Mouse (Mus musculus) neural tube, embryonic 15.5 days (tissue): ENCODE data around the gene Setd1b. TPM values are rescaled to one million over a fixed set of nuclear protein-coding genes. Genes with fewer than 3 reads are reported as not detected.
A peak's percentile ranks its signal among the peaks of the same experiment; 100 is the strongest.

Experiments
- ATAC-seq: fragments of 200-750 bp; cut with Nextera tagmentation; 2 replicates; pipeline ENCODE4 v1.8.0; 2017; ENCODE audit warnings: mild to moderate bottlenecking, moderate TSS enrichment, moderate library complexity; ENCODE audit not compliant: low FRiP score
- H3K27ac ChIP-seq: fragments of 300-500 bp; sonication (generic); replicated peaks from 2 replicates; pipeline ENCODE4 v1.5.1; 2015; ENCODE audit warnings: mild to moderate bottlenecking, inconsistent platforms
- H3K27me3 ChIP-seq: fragments of 300-500 bp; sonication (generic); replicated peaks from 2 replicates; pipeline ENCODE4 v1.6.1; 2015; ENCODE audit warnings: inconsistent platforms
- H3K36me3 ChIP-seq: fragments of 300-500 bp; sonication (generic); 2 replicates; pipeline ENCODE4 v1.6.1; 2015; ENCODE audit warnings: inconsistent platforms
- H3K4me1 ChIP-seq: fragments of 300-500 bp; sonication (generic); 2 replicates; pipeline ENCODE4 v1.6.1; 2015; ENCODE audit warnings: inconsistent platforms
- H3K4me2 ChIP-seq: fragments of 300-500 bp; sonication (generic); 2 replicates; pipeline ENCODE4 v1.6.1; 2015; ENCODE audit warnings: inconsistent platforms, mild to moderate bottlenecking, moderate library complexity
- H3K4me3 ChIP-seq: fragments of 300-500 bp; sonication (generic); replicated peaks from 2 replicates; pipeline ENCODE4 v1.5.1; 2015; ENCODE audit warnings: mild to moderate bottlenecking, inconsistent platforms
- H3K9ac ChIP-seq: fragments of 300-500 bp; sonication (generic); replicated peaks from 2 replicates; pipeline ENCODE4 v1.6.1; 2015; ENCODE audit warnings: mild to moderate bottlenecking, inconsistent platforms
- H3K9me3 ChIP-seq: fragments of 300-500 bp; sonication (generic); replicated peaks from 2 replicates; pipeline ENCODE4 v1.6.1; 2016; ENCODE audit warnings: inconsistent platforms
- WGBS: fragments of 180-500 bp; shearing (Covaris S2); methylation state at CpG from one replicate; pipeline ENCODE4 v1.1.7; 2015; ENCODE audit warnings: mixed read lengths; 5-methylcytosine and 5-hydroxymethylcytosine counted together
- polyA plus RNA-seq: library from polyadenylated mRNA; unstranded; fragments of >200 nt; fragmentation: Nextera tagmentation; extraction: Ambion mirVana; gene quantifications from 2 replicates; pipeline ENCODE4 v1.2.1, GENCODE M21; 2015

Setd1b gene
- polyA plus RNA-seq, 1 experiment from 2014 or later: 10.5 TPM

DNA sequence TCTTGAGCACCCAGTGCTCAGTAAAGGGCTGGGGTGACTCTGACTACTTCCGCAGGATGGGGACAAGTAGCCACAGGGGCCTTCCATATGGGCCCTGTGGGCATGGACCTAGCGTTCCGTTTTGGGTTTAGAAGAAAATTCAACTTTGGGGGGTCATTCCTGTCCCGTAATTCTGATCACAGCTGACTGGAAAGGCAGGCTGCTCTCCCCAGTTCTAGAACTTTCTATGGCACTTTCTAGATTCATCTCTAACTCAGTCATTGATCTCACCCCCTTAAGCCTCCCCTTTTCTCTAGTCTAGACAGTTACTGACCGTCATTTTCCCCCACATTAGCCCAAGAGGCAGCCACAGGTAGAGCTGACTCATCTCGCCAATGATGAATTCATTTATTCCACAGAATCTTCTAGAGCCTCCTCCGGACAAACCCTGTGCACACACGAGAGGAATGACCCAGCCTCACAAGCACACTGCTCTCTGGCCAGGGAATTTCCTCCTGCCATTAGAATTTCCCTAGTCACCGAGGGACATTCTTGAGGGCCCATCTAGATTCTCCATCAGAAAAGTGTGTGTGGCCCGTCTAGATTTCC lies 12.7 kb upstream of the Setd1b start:
- peaks cover 12% of the 10 kb centered on the region for H3K36me3 ChIP-seq
- no peaks in the 10 kb centered on the region for H3K27me3 ChIP-seq
- no peak overlapping the region for H3K27ac ChIP-seq
- WGBS: 91% methylated on average over 10 of the region's 10 CpGs
- ATAC-seq: no peak
- H3K9ac ChIP-seq: no peak overlapping the region
- no peak overlapping the region for H3K4me2 ChIP-seq
- peaks cover 35% of the 10 kb centered on the region for H3K4me1 ChIP-seq
- H3K9me3 ChIP-seq: no peaks in the 10 kb centered on the region
- H3K4me3 ChIP-seq: no peak overlapping the region

DNA sequence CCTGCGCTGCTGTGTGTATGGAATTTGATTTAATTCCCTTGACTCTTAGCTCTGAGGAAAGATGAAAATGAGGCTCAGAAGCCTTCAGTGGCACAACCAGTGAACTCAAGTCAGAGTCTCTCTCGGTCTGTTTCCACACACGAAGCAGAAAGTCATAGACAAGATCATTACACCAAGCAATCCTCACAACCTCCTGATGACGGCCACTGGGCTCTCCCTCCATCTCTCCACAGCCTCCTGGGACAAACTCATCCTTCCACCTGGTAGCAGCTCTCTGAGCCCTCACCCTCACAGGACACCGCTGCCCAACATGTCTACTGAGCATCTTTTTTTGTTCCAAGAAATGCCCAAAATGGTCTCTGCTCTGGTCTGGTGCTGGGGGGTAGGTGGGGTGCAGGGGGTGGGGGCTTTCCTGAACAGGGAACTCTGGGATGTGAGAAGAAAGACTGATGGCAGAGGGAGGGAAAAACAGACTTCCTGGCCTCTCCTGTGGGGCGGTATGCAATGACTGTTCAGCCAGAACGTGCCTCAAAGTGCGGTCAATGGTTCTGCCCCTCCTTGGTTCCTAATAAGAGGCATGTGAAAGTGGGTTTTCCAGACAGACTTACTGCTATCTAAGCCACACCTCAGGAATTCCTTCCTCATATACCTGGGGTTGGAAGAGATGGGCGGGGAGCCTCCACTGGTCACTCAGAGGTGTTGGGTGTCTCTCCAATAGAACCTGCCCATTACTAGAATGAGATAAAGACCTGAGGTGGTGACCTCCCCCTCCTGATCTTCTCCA lies 11.8 kb upstream of the Setd1b start:
- 93% methylated on average over 9 of the region's 9 CpGs for WGBS
- Histone ChIP-seq H3K36me3 (peaks cover 10% of the 10 kb centered on the region), H3K9ac (no peak overlapping the region), H3K4me2 (no peak overlapping the region), H3K27me3 (no peaks in the 10 kb centered on the region), H3K27ac (no peak overlapping the region), H3K4me3 (no peak overlapping the region), H3K4me1 (peaks cover 45% of the 10 kb centered on the region), H3K9me3 (no peaks in the 10 kb centered on the region)
- no peak for ATAC-seq

DNA sequence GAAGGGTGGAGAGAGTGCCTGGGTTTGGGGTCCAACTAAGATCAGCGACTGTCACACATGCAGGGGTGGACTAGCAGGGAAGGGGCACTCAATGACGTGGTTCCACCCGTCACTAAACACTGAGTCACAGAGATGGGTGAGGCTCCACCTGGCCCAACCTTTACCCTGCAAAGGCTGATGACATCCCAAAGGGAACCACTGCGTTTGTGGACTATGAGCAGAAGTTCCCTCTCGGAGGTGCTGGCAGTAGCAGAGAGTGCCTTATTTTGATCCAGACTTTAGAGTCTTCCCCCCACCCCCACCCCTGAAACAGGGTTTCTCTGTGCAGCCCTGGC lies 11.2 kb upstream of the Setd1b start:
- Histone ChIP-seq H3K36me3 (peaks cover 6% of the 10 kb centered on the region; the same call in 1 of the 2 replicates), H3K9me3 (no peaks in the 10 kb centered on the region), H3K27ac (no peak overlapping the region), H3K4me2 (no peak overlapping the region), H3K4me1 (peaks cover 50% of the 10 kb centered on the region), H3K4me3 (no peak overlapping the region), H3K9ac (no peak overlapping the region), H3K27me3 (no peaks in the 10 kb centered on the region)
- WGBS: 89% methylated on average over 5 of the region's 5 CpGs
- no peak for ATAC-seq

DNA sequence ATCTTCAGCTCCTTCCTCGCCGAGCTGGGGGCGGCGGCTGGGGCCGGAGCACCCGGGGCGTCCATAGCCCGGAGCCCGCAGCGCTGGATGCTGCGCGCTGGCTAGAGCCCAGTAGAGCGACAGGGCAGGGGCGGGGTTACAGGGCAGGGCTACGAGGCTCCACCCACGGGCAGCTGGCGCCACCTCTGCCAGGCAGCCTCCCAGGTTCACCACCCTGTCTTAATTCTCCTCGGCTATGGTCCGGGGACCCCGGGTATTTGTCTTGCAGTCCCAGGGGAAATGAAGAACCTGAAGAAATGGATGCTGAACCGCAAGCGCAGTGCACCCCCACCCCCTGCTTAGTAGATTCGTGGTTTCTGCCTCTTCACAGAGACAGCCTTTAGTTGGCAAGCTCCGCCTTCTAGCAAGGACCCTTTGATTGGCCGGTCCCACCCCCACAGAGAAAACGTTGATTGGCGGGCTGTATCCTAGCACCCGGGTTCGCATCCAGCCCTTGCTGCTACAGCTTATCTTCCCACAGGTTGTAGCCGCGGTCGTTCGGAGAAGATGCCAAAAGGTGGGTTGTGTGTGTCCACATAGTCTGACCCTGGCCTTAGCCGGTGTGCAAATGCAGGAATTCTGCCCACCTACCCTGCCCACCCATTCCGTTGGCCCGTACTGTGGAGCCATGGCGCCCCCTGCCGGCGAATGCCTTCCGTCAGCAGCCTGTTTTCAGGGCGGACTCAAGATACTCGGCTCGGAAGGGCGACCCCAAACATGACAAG lies 9.5 kb upstream of the Setd1b start, which contains the start of gene Rhof:
Rhof (minus strand) TSS at position 385 of the 764 bp plus-strand sequence.
- no peaks in the 10 kb centered on the region for H3K27me3 ChIP-seq

DNA sequence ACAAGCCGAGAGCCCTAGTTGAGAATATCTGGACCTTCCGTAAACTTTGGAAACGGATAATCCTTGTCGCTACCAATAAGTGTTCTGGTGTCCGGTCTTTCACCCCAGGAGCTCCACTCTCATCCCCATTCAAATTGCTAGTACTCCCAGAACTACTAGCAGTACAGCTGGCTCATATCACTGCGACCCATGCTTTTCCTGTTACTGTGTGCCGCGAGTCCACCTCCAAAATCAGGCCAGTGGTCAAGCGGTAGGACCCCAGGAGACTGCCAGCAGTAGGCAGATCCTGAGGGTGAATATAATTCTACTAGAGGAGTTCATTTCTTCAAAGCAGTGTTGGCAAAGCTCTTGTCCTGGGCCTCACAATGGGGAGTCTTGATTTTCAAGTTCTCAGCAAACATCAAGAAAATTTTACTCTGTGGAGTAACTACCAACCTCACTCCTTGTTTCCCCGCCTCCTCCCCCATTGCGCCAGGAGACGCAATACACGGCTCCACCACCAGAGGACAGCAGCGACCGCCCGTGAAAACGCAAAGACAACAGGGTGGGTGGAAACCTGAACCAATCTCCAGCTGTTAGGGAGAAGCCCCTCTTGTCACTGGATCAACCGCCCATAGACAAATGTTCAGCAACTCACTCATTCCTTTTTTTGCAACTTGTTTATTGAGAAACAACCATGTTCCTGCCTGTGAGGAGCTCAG lies 8.8 kb upstream of the Setd1b start:
- H3K4me2 ChIP-seq: peak overlapping the region; percentile 91
- peak overlapping the region; percentile 97 for H3K27ac ChIP-seq
- H3K4me1 ChIP-seq: peaks cover 71% of the 10 kb centered on the region
- no peaks in the 10 kb centered on the region for H3K27me3 ChIP-seq
- ATAC-seq: no peak
- no peaks in the 10 kb centered on the region for H3K9me3 ChIP-seq
- peak overlapping the region; percentile 45; the same call in 1 of the 2 replicates for H3K4me3 ChIP-seq
- 0 out of 2 replicates have a peak, but pooled peaks cover 5% of the 10 kb centered on the region for H3K36me3 ChIP-seq
- WGBS: 18% methylated on average over 18 of the region's 18 CpGs
- no peak overlapping the region for H3K9ac ChIP-seq

More for the DNA sequence above, 9.5 kb upstream of the Setd1b start, which contains the start of gene Rhof:
- peak within 1 kb of the TSS; percentile 91 for H3K4me2 ChIP-seq
- H3K9ac ChIP-seq: peak within 1 kb of the TSS; percentile 54
- H3K4me3 ChIP-seq: peak within 1 kb of the TSS; percentile 45
- 0 out of 2 replicates have a peak, but pooled peaks cover 5% of the 10 kb centered on the region for H3K36me3 ChIP-seq
- H3K4me1 ChIP-seq: peaks cover 67% of the 10 kb centered on the region
- ATAC-seq: peak; percentile 43
- H3K9me3 ChIP-seq: no peaks in the 10 kb centered on the region
- 3% methylated on average over 44 of the region's 44 CpGs for WGBS
- H3K27ac ChIP-seq: peak within 1 kb of the TSS; percentile 97

DNA sequence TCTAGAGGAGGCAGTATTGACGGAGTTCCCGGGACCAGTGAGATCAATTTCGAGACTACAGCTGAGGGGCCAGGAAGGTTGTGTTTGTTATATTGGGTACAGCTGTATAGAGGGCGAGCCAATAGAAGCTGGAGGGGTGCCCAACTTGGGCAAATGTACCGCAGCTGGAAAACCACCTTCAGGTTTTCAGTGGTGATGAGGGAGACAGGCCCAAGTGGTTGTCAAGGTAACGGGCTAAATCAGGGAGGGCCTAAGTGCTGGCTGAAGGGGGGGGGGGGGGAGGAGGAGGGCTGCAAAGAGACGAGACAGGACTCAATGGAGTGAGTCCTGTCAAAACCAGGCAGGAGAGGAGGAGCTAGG lies 8.2 kb upstream of the Setd1b start:
- Histone ChIP-seq H3K4me2 (peak overlapping the region; percentile 91), H3K4me3 (peak overlapping the region; percentile 45; the same call in 1 of the 2 replicates), H3K27ac (peak overlapping the region; percentile 97), H3K9ac (no peak overlapping the region), H3K4me1 (peaks cover 68% of the 10 kb centered on the region), H3K27me3 (no peaks in the 10 kb centered on the region), H3K9me3 (no peaks in the 10 kb centered on the region), H3K36me3 (0 out of 2 replicates have a peak, but pooled peaks cover 5% of the 10 kb centered on the region)
- WGBS: 12% methylated on average over 7 of the region's 7 CpGs
- no peak for ATAC-seq

DNA sequence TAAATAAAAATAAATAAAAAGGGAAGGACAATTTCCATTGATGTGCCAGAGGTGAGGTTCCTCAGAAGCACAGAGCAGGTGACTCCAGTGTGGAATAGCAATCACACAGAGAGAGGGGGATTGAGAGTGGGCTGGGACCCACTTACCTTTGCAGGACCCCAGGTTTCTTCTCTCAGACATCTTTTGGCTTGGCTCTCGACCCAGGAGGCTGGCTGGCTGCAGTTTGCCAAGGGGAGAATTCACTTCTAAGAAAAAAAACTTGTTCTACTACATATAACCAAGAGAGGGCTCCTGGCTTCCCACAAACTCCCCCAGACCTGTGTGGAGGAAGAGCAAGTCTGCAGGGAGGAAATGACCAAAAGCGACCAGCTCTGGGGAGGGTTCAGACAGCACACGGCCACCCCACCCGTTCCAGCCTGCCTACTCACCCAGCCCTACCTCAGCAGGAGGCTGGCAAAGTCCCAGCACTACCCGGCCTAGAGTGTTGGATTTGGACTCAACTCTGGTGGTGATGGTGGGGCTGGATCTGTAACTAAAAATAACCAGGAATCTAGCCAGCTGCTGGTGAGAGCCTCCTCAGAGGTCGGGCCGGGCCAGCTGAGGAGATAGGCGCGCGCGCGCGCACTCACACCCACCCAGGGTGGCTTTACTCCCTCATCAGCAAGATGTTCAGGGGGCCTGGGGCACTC lies 7.7 kb upstream of the Setd1b start:
- Histone ChIP-seq H3K9me3 (no peaks in the 10 kb centered on the region), H3K36me3 (0 out of 2 replicates have a peak, but pooled peaks cover 5% of the 10 kb centered on the region), H3K9ac (peak overlapping the region; percentile 99), H3K4me1 (peaks cover 68% of the 10 kb centered on the region), H3K27ac (peak overlapping the region; percentile 97), H3K4me2 (peak overlapping the region; percentile 91), H3K27me3 (no peaks in the 10 kb centered on the region), H3K4me3 (peak overlapping the region; percentile 69)
- ATAC-seq: no peak
- WGBS: 11% methylated on average over 13 of the region's 13 CpGs

DNA sequence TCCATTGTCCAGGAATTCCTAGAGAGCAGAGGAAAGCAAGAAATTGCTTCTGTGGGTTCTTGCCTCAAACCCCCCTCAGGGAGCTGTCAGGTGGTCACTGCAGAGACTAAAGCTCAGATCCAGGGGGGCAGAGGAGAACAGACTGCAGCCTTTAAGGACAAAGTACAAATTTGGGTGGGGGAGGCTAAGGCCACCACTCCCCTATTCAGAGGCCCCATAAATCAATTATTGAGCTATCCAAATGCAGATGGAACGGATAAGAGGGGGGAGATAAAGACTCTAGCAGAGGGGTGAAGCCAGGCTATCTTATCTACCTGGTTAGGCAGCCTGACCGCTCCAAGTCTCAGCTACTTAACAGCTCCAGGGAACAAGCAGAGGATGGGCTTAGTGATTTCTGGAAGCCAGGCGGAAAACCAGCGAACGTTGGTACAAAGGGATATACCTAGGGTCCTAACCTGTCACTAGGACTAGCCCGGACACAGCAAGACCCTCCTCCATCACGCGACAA lies 7.1 kb upstream of the Setd1b start:
- H3K36me3 ChIP-seq: 0 out of 2 replicates have a peak, but pooled peaks cover 2% of the 10 kb centered on the region
- H3K9me3 ChIP-seq: no peaks in the 10 kb centered on the region
- 6% methylated on average over 8 of the region's 8 CpGs for WGBS
- H3K27ac ChIP-seq: peak overlapping the region; percentile 97
- peak overlapping the region; percentile 69 for H3K4me3 ChIP-seq
- peak overlapping the region; percentile 91 for H3K4me2 ChIP-seq
- no peaks in the 10 kb centered on the region for H3K27me3 ChIP-seq
- peak overlapping the region; percentile 99 for H3K9ac ChIP-seq
- H3K4me1 ChIP-seq: peaks cover 68% of the 10 kb centered on the region
- no peak for ATAC-seq

DNA sequence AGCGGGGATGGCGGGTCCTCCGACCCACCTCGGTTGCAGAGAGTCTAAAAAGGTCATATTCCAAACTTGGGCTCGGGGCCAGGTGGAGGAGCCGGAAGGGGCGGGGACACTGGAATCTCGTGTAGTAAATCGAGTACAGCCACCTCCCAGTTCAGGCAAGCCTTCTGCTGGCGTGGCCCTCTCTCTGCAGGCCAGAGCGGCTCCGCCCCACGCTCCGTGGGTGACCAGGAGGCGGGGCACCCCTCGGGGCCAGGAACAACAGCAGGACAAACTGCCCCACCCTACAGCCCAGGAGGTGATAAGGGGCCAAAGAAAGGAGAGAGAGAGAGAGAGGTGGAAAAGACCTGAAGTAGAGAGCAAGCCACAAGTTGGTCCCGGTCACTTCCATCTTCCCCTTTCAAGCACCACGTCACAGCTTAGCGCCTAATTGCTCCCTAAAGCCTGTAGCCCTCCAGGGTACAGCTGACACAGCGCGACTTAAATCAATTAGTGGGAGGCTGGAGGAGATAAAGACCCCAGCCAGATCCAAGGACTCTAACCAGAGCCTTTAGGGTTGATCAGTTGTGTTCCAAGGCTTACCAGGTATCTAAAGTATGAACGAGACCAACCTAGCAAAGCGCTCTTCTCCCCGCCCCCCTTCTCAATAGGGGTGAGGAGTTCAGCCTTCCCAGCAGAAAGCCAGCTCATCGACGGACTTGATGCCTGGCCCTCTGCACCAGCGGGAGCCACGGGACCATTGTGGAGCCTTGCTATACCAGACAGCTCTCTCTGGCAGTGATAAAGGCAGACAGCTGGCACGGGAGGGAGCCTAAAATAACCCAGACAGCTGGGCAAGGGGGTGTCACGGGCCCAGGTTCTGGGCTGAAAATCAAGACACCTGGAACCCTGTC lies 6.3 kb upstream of the Setd1b start:
- H3K27me3 ChIP-seq: no peaks in the 10 kb centered on the region
- H3K4me3 ChIP-seq: peak overlapping the region; percentile 69
- 2% methylated on average over 30 of the region's 30 CpGs for WGBS
- H3K4me1 ChIP-seq: peaks cover 68% of the 10 kb centered on the region
- H3K9me3 ChIP-seq: no peaks in the 10 kb centered on the region
- ATAC-seq: no peak
- H3K27ac ChIP-seq: peak overlapping the region; percentile 97
- peak overlapping the region; percentile 99 for H3K9ac ChIP-seq
- peak overlapping the region; percentile 91 for H3K4me2 ChIP-seq
- 0 out of 2 replicates have a peak, but pooled peaks cover 2% of the 10 kb centered on the region for H3K36me3 ChIP-seq
